Mouse (Mus musculus): ENCODE data around the gene Celf6.
A peak's percentile ranks its signal among the peaks of the same experiment; 100 is the strongest.

Gene Celf6

GRCm38 (mm10) chr9:59588710-59589671 is 11.3 kb downstream of the Celf6 start:
- no peak for DNase-seq

GRCm38 (mm10) chr9:59589703-59590439 is 12.2 kb downstream of the Celf6 start:
- DNase-seq = no peak

GRCm38 (mm10) chr9:59601661-59602060 is 23.9 kb downstream of the Celf6 start:
- no peak for DNase-seq

- DNase-seq = no peak
Measured at GRCm38 (mm10) chr9:59605967-59606366, 28.2 kb downstream of the Celf6 start.

- DNase-seq = no peak
Measured at GRCm38 (mm10) chr9:59610950-59611349, 33.2 kb downstream of the Celf6 start.

- no peak for DNase-seq
Measured at GRCm38 (mm10) chr9:59615797-59616196, 38.1 kb downstream of the Celf6 start.

GRCm38 (mm10) chr9:59616622-59617306 is 39.0 kb downstream of the Celf6 start, which contains the start of gene Parp6:
Parp6 (plus strand) TSS chr9:59617284.
- peak; percentile 100 for DNase-seq

GRCm38 (mm10) chr9:59617307-59617973 is 39.7 kb downstream of the Celf6 start:
- no peak for DNase-seq

- DNase-seq = no peak
Measured at GRCm38 (mm10) chr9:59638372-59638771, 60.7 kb downstream of the Celf6 start.

- DNase-seq = no peak
Measured at GRCm38 (mm10) chr9:59639936-59640335, 62.2 kb downstream of the Celf6 start.

- DNase-seq = no peak
Measured at GRCm38 (mm10) chr9:59641320-59641719, 63.6 kb downstream of the Celf6 start.

GRCm38 (mm10) chr9:59649911-59650310 is 72.2 kb downstream of the Celf6 start:
- DNase-seq = no peak

GRCm38 (mm10) chr9:59653371-59653770 is 75.7 kb downstream of the Celf6 start:
- DNase-seq = peak; percentile 25

- no peak for DNase-seq
Measured at GRCm38 (mm10) chr9:59654450-59654983, 76.8 kb downstream of the Celf6 start.

GRCm38 (mm10) chr9:59655958-59656634 is 78.4 kb downstream of the Celf6 start, which contains the start of gene Pkm:
Pkm (plus strand) TSS chr9:59656368.
- DNase-seq = peak; percentile 96

All from kidney, postnatal 10 days (tissue).